Mouse (Mus musculus) ES-CJ7 (cell line): ENCODE measurements around the gene Hexb.
A peak's percentile ranks its signal among the peaks of the same experiment; 100 is the strongest.
"Not testable (repeated sequence)": the region's sequence is repeated elsewhere in the genome, so short reads cannot be mapped to it uniquely, and the experiment has no call there.

Experiments used
- DNase-seq: peaks from one replicate; pipeline ENCODE4 v3.0.0; 2011; ENCODE audit warnings: low read depth, low spot score

The Hexb gene

DNA sequence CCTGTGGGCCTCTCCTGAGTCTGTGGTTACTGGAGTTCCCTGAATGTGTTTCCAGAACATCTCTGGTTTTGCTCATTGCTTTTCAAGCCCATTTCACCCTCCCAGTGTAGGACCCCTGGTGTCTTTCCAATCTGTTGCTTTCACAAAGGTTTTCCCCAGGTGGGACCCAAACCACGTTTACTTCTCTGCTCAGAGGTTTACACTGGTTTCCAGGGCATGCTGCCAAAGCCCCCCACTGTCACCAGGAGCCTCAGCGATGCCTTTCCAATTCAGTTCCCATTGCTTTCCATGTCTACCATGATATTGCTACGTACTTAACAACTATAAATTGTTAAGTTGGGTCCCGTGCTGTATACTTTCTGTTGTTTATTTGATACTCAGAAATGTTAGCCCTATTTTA, 15.3 kb downstream of the Hexb start:
- DNase-seq: no peak

DNA sequence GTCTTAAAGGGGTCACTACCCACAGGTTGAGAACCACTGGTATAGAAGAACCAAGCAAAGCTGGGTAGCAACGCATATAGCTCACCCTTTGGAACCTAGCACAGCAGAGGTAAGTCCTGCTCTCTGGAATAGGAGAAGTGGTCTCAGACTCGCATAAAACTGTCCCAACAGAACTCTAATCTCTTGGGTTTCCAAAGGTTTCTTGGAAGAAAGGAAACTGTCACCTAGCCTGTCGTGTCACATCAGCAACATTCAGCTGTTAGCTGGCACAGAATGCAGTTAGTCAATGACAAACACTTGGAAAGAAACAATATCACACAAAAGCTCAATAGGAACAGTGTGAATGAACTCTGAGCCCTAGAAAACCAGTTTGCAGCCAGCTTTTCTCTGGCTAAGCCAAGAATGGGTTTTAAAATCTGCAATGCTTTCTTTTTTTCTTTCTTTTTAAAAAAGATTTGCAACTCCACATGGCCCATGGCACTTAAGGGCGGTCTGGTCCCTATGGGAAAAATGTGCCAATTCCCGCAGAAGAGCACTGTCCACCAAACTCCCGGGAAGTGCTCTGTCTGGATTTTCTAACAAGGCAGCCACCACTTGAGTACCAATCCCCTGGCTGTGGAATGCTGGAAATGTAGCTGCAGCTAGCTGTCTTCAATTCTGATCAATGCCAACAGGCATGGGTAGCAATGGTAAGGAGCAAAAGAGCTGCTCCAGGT, 17.9 kb downstream of the Hexb start:
- no peak for DNase-seq

DNA sequence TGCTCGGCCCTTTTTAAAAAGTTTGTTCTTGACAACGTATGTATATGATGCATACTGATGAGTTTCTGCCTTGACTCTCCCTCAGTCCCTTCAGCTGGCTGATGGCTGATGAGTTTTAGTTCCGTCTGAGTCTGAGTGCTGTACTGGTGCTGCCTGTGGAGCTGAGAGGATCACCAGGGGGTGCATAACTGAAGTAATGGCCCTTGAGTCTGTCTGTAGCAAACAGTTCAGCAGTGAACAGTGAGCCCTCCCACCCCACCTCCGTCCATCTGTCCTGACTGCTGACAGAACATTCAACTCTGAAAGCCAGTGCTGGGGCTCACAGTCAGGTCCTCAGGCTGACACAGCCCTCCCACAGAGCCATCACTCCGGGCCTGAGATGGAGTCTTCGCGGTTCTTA, 19.2 kb downstream of the Hexb start:
- peak; percentile 41 for DNase-seq

DNA sequence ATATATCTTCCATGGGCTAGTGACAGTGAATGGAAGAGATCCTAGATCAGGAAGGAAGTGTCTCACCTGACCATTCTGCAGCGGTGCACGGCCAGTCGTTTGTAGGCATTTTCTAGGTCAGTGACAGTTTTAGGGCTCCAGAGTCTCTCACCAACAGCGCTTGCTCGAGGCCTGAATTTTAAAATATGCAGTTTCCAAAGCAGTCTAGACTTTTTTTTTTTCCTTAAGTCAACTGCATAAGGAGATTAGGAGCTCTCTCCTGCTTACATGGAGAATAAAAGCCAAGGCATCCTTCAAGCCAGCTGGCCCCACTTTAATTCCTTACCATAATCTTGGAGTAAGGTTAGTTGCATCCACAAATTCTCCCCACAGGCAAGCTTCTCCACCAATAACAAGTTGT, 21.4 kb downstream of the Hexb start:
- DNase-seq: no peak

DNA sequence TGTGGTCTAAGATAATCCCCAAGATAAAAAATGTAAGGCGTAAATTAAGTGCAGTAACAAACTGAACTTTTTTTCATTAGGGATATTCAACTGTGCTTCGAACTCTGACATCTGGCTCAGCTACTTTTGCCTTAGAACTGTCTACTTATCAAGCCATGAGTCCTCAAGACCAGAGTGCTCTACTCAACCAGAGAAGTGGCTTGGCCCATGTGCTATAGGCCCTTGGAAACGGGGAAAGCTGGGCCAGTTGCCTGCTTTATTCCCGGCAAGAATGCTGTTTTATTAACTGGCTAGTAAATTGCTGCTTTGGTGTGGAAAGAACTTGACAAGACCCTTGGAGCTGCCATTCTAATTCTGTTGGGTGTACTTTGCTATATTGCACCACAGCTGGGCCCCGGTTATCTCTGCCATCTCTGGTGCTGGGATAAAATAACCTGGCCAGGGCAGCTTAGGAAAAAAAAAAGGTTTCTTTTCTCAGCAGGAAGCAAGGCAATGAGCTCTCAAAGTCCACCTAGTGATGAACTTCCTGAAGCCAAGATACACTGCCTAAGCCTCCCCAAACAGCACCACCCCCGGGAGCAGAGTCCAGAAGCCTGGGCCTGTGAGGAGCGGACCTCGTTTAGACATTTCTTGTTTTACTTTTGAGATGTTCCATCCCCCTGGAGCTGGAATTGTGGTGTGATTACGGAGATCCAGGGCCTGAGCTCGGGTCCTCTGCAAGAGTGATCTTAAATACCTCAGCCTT, 22.5 kb downstream of the Hexb start:
- no peak for DNase-seq

DNA sequence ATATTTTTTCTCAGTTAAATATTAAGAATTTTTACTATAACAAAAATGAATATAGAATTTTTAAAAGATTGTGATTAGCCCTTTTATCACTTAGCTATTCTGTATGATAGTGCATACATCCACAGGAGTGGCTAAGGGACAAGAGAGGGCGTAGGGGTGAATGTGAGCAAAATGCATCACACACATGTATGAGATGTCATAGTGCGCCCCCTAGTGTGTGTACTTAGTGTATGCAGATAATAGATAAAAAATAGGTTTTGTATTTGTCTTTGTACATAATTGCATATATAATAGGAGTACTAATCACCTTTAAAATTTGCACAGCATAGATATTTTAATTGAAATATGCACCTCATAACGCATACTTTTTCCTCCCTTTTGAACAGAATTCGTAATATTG, 52.3 kb downstream of the Hexb start:
- peak; percentile 76 for DNase-seq

DNA sequence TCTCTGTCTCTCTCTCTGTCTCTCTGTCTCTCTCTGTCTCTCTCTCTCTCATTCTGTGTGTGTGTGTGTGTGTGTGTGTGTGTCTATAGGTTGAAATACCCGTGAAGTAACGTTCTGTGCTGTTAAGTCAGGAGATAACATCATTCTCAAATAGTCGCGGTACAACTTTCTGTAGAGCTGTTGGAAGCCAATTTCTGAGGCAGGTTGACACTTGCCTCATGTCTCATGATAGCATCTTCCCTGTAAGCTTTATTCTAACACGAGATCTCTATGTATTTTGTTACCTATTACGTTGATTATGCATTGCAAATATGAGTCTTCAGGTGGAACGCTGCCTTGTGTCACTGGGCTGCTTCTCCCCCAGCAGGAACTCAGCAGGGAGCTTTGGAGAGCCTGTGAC, 55.8 kb downstream of the Hexb start:
- no peak for DNase-seq

DNA sequence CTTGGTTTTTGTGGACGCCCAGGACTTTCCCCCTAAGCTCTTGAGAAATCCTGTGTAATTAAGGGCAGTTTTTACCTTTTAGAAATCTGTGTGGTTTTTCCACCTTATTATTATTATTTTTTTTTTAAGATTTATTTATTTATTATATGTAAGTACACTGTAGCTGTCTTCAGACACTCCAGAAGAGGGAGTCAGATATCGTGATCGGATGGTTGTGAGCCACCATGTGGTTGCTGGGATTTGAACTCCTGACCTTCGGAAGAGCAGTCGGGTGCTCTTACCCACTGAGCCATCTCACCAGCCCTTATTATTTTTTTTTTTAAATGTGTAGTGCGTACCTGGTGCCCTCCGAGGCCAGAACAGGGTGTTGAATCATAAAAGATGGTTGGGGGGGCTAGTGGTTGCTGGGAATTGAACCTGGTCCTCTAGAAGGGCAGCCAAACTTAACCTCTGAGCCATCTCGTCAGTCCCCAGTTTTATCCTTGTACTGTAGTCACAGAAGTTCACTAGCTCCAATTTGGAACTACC, 59.7 kb downstream of the Hexb start:
- not testable (repeated sequence) for DNase-seq

DNA sequence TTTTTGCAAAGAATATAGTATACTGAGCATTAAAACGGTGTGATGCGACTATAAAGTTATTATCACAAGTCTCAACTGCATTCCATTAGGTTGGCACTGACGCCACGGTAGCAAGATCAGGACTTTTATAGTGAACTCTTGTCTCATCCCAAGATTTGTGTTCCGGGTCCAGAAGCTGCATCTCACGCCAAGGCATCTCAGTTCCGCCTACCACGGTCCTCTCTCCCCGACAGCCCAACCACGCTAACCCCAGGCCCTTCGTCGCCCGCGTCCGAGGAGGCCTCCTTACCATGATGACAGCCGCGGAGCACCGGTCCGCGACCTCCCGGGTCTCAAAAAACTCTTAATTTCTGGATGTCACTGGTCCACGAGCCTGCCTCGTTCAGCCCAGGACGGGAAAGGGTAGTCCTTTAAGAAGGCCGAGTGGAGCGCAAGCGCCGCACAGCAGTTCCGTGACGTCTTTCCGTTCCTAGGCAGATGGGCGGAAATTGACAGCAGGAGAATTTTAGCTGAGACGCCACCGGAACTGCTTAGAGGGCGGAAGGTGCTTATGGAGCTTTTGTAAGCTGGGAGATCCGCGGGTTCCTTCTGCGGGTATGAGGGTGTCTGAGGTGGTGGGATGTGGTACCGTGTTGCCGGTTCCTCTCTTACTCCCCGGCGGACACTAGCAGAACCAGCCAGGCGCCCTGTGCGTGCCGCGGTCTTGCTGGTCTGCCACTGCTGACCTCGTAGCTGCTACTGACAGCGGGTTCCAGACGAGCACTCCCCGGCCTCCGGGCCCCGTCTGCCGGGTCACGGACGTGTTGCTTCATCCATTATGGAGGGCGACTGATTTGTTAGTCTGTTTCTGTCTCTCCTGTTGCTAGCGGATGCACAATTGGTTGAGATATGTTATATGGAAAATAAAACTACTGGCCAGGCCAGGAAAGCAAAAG, 60.4 kb downstream of the Hexb start, which contains the start of the genes Gfm2 and Nsa2:
Gene Gfm2 (plus strand): TSS at position 472 of the 935 bp plus-strand sequence.
Gene Nsa2 (minus strand): TSS at position 472 of the 935 bp plus-strand sequence.
- DNase-seq: peak; percentile 97

DNA sequence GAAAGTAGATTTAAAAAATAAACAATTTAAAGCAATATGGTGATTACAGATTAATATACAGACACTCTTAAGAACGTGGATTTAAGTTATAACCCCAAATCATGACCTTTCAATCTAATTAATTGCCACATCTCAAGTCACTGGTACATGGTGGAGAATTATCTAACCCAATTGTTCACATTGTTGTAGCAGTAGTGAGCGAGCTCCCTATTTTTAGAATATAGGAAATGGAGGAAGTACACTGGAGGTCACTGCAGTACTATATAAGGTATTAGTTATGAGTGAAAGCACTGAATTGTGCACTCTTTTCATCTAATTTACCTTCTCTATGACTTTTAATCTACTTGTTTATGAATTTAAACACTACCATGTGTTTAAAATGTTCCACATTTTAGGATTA, 67.7 kb downstream of the Hexb start:
- DNase-seq: not testable (repeated sequence)

DNA sequence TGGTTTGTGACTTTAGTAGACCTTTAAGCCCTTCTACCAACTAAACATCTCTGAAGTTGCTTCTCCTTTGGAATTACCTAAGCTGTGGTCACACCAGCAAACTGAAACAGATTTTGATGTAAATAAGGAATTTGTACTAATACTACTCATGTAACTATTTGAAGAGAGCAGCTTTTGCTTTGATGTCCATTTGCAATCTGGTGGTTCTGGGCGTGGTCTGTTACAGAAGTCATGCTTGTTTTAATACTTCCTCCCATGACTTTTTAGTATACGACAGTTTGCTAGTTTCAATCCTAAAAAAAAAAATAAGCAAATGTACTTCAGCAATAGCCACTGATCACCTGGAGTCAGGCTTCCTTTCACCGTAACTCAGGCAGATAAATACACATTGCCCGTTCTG, 68.5 kb downstream of the Hexb start:
- not testable (repeated sequence) for DNase-seq
